Mouse (Mus musculus) erythroblast, embryonic 14.5 days (primary cell): ENCODE measurements around the gene Sema5b.

Source experiments
- GATA1 ChIP-seq: IDR thresholded peaks from 2 replicates; pipeline ENCODE4 v1.6.1; 2012; ENCODE audit warnings: low read length, inconsistent platforms, mixed read lengths
- TAL1 ChIP-seq: IDR thresholded peaks from 3 replicates; pipeline ENCODE4 v1.6.1; 2012; ENCODE audit warnings: low read length, inconsistent platforms, mixed read lengths

GRCm38 (mm10) chr16:35547966-35548365, 7.0 kb downstream of the Sema5b start:
- TF ChIP-seq GATA1 (no peak), TAL1 (no peak)
